Mouse (Mus musculus) kidney, embryonic 14.5 days (tissue): ENCODE data around the gene Actn4. TPM values are rescaled to one million over a fixed set of nuclear protein-coding genes. Genes with fewer than 3 reads are reported as not detected.

Source experiments
- ATAC-seq: fragments of 200-750 bp; cut with Nextera tagmentation; 2 replicates; pipeline ENCODE4 v1.8.0; 2017; ENCODE audit warnings: moderate number of reproducible peaks, mild to moderate bottlenecking, moderate TSS enrichment, moderate library complexity; ENCODE audit not compliant: low FRiP score, low TSS enrichment
- H3K27ac ChIP-seq: fragments of 300-500 bp; sonication (generic); 2 replicates; pipeline ENCODE4 v1.5.1; 2014; ENCODE audit warnings: low read depth, mild to moderate bottlenecking, low read length, moderate library complexity, mixed read lengths
- H3K27me3 ChIP-seq: fragments of 300-500 bp; sonication (generic); 2 replicates; pipeline ENCODE4 v1.6.1; 2014; ENCODE audit warnings: mild to moderate bottlenecking, low read length; ENCODE audit not compliant: control insufficient read depth, insufficient read depth
- H3K36me3 ChIP-seq: fragments of 300-500 bp; sonication (generic); 2 replicates; pipeline ENCODE4 v1.6.1; 2014; ENCODE audit warnings: low read length, mixed read lengths; ENCODE audit not compliant: control insufficient read depth, insufficient read depth
- H3K4me1 ChIP-seq: fragments of 300-500 bp; sonication (generic); 2 replicates; pipeline ENCODE4 v1.6.1; 2014; ENCODE audit warnings: low read length, mixed read lengths; ENCODE audit not compliant: control insufficient read depth, insufficient read depth
- H3K4me2 ChIP-seq: fragments of 300-500 bp; sonication (generic); replicated peaks from 2 replicates; pipeline ENCODE4 v1.6.1; 2014; ENCODE audit warnings: low read depth, mild to moderate bottlenecking, low read length
- H3K4me3 ChIP-seq: fragments of 300-500 bp; sonication (generic); 2 replicates; pipeline ENCODE4 v1.5.1; 2014; ENCODE audit warnings: mild to moderate bottlenecking, low read length
- H3K9ac ChIP-seq: fragments of 300-500 bp; sonication (generic); 2 replicates; pipeline ENCODE4 v1.6.1; 2014; ENCODE audit warnings: low read depth, mild to moderate bottlenecking, low read length, moderate library complexity
- H3K9me3 ChIP-seq: fragments of 300-500 bp; sonication (generic); 2 replicates; pipeline ENCODE4 v1.6.1; 2016; ENCODE audit warnings: low read length; ENCODE audit not compliant: control insufficient read depth
- WGBS: fragments of 180-500 bp; shearing (Covaris S2); extraction: QIAGEN DNeasy Blood & Tissue Kit; methylation state at CpG from one replicate; pipeline ENCODE4 v1.1.7; 2014; 5-methylcytosine and 5-hydroxymethylcytosine counted together
- polyA plus RNA-seq: library from polyadenylated mRNA; unstranded; fragments of >200 nt; fragmentation: Nextera tagmentation; extraction: Ambion mirVana; gene quantifications from 2 replicates; pipeline ENCODE4 v1.2.1, GENCODE M21; 2014

Actn4 gene
- polyA plus RNA-seq, 1 experiment from 2014 or later = 239 TPM

GRCm38 (mm10) chr7:28938654-28939053 lies 23.5 kb downstream of the Actn4 start:
- no peak for ATAC-seq
- Histone ChIP-seq H3K27ac (peak overlapping the region; percentile 60; the same call in 1 of the 2 replicates), H3K27me3 (no peaks in the 10 kb centered on the region), H3K4me3 (no peak overlapping the region), H3K36me3 (peaks cover 2% of the 10 kb centered on the region; the same call in 1 of the 2 replicates), H3K9ac (no peak overlapping the region), H3K9me3 (no peaks in the 10 kb centered on the region), H3K4me1 (peaks cover 42% of the 10 kb centered on the region), H3K4me2 (no peak overlapping the region)
- 77% methylated on average over 4 of the region's 4 CpGs for WGBS

- no peak for ATAC-seq
- Histone ChIP-seq H3K27me3 (no peaks in the 10 kb centered on the region), H3K4me3 (no peak overlapping the region), H3K9ac (no peak overlapping the region; the same call in 1 of the 2 replicates), H3K9me3 (no peaks in the 10 kb centered on the region), H3K4me2 (no peak overlapping the region), H3K4me1 (peaks cover 45% of the 10 kb centered on the region), H3K27ac (peak overlapping the region; percentile 42; the same call in 1 of the 2 replicates), H3K36me3 (peaks cover 2% of the 10 kb centered on the region; the same call in 1 of the 2 replicates)
- 40% methylated on average over 4 of the region's 4 CpGs for WGBS
These were observed 25.4 kb downstream of the Actn4 start for GRCm38 (mm10) chr7:28936787-28937186.

- H3K4me2 ChIP-seq = no peak overlapping the region
- no peaks in the 10 kb centered on the region for H3K9me3 ChIP-seq
- H3K27me3 ChIP-seq = no peaks in the 10 kb centered on the region
- no peak overlapping the region for H3K4me3 ChIP-seq
- ATAC-seq = no peak
- peaks cover 48% of the 10 kb centered on the region for H3K4me1 ChIP-seq
- no peak overlapping the region for H3K27ac ChIP-seq
- H3K36me3 ChIP-seq = peaks cover 2% of the 10 kb centered on the region; the same call in 1 of the 2 replicates
- 85% methylated on average over 2 of the region's 2 CpGs for WGBS
- no peak overlapping the region for H3K9ac ChIP-seq
These were observed 28.3 kb downstream of the Actn4 start for GRCm38 (mm10) chr7:28933825-28934224.

GRCm38 (mm10) chr7:28932421-28933041 lies 29.6 kb downstream of the Actn4 start:
- Histone ChIP-seq H3K4me2 (no peak overlapping the region), H3K9me3 (no peaks in the 10 kb centered on the region), H3K9ac (no peak overlapping the region), H3K4me3 (no peak overlapping the region), H3K27ac (no peak overlapping the region), H3K27me3 (no peaks in the 10 kb centered on the region), H3K36me3 (peaks cover 2% of the 10 kb centered on the region; the same call in 1 of the 2 replicates), H3K4me1 (peaks cover 48% of the 10 kb centered on the region)
- WGBS = 82% methylated on average over 6 of the region's 6 CpGs
- no peak for ATAC-seq

- ATAC-seq = peak; percentile 43
- Histone ChIP-seq H3K9me3 (no peaks in the 10 kb centered on the region), H3K36me3 (peaks cover 2% of the 10 kb centered on the region; the same call in 1 of the 2 replicates), H3K27ac (peak overlapping the region; percentile 59), H3K4me3 (no peak overlapping the region), H3K4me1 (peaks cover 48% of the 10 kb centered on the region), H3K27me3 (no peaks in the 10 kb centered on the region), H3K4me2 (no peak overlapping the region), H3K9ac (no peak overlapping the region)
- WGBS = 75% methylated on average over 4 of the region's 4 CpGs
These were observed 30.5 kb downstream of the Actn4 start for GRCm38 (mm10) chr7:28931695-28932039.

- peaks cover 48% of the 10 kb centered on the region for H3K4me1 ChIP-seq
- WGBS = 76% methylated on average over 7 of the region's 7 CpGs
These were observed 31.0 kb downstream of the Actn4 start for GRCm38 (mm10) chr7:28931032-28931694.

GRCm38 (mm10) chr7:28930320-28931031 lies 31.7 kb downstream of the Actn4 start:
- 0 out of 2 replicates have a peak overlapping the region, but pooled peaks have one; percentile 12 for H3K9ac ChIP-seq
- ATAC-seq = no peak
- H3K27me3 ChIP-seq = no peaks in the 10 kb centered on the region
- H3K9me3 ChIP-seq = no peaks in the 10 kb centered on the region
- no peak overlapping the region for H3K4me2 ChIP-seq
- no peak overlapping the region for H3K4me3 ChIP-seq
- WGBS = 39% methylated on average over 5 of the region's 5 CpGs
- H3K27ac ChIP-seq = peak overlapping the region; percentile 38
- no peaks in the 10 kb centered on the region; the same call in 1 of the 2 replicates for H3K36me3 ChIP-seq
- H3K4me1 ChIP-seq = peaks cover 50% of the 10 kb centered on the region

More at GRCm38 (mm10) chr7:28931032-28931694, 31.0 kb downstream of the Actn4 start:
- Histone ChIP-seq H3K4me2 (no peak overlapping the region), H3K27ac (peak overlapping the region; percentile 38), H3K36me3 (no peaks in the 10 kb centered on the region; the same call in 1 of the 2 replicates), H3K9ac (no peak overlapping the region), H3K9me3 (no peaks in the 10 kb centered on the region), H3K4me3 (no peak overlapping the region), H3K27me3 (no peaks in the 10 kb centered on the region)
- peak; percentile 44; the same call in 1 of the 2 replicates for ATAC-seq

GRCm38 (mm10) chr7:28929381-28929780 lies 32.8 kb downstream of the Actn4 start:
- H3K36me3 ChIP-seq = no peaks in the 10 kb centered on the region; the same call in 1 of the 2 replicates
- peaks cover 61% of the 10 kb centered on the region for H3K4me1 ChIP-seq
- no peak for ATAC-seq
- H3K9me3 ChIP-seq = no peaks in the 10 kb centered on the region
- no peak overlapping the region for H3K4me3 ChIP-seq
- no peaks in the 10 kb centered on the region for H3K27me3 ChIP-seq
- peak overlapping the region; percentile 37; the same call in 1 of the 2 replicates for H3K27ac ChIP-seq
- 16% methylated on average over 3 of the region's 3 CpGs for WGBS
- H3K9ac ChIP-seq = no peak overlapping the region
- H3K4me2 ChIP-seq = no peak overlapping the region
